Mouse (Mus musculus): Measurements from ENCODE around the gene Lrmda. TPM values are rescaled to one million over a fixed set of nuclear protein-coding genes. Genes with fewer than 3 reads are reported as not detected.

The Lrmda gene
- total RNA-seq, 2 experiments from 2014 or later: 1.5 to 2.4 TPM

DNA sequence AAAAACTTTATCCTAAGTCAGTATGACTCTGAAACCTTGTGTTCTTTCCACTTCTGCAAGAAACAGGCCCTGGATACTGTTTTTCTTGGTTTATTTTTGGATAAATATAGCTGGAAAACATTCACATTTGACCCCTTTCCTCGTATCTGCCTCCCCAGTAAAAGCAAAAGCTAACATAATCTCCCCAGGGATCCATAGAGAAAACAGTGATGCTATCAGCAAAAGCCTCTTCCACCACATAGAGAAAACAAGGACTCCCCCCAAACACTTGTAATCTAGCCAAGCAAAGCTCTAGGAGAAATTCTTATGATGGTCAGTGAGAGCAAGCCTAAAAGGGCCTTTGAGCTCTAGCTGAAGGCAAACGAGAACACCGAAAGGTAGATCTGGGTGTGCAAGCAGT, 309.7 kb downstream of the Lrmda start:
- peak in 1 of 2 experiments; percentile 33 for DNase-seq

- no peak for DNase-seq
These were observed 315.7 kb downstream of the Lrmda start for GRCm38 (mm10) chr14:22335101-22335820.

DNA sequence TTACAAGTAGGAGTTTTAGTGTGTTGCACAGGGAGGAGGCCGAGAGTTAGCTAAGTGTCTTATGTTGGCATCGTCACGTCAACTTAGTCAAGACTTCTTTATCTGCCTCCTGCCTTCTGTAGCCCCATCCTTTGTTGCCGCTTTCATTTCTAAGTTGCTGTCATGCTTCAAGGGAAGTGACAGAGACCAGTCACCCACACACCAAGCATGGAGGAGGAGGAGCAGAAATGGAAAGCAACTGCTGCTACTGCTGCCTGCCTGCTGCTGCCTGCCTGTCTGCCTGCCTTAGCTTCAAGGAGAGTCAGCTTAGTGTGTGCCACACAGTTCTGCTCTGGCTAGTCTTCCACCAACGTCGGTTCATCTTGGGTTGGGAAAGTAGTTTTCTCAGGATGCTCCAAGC, 319.7 kb downstream of the Lrmda start:
- no peak for DNase-seq

DNA sequence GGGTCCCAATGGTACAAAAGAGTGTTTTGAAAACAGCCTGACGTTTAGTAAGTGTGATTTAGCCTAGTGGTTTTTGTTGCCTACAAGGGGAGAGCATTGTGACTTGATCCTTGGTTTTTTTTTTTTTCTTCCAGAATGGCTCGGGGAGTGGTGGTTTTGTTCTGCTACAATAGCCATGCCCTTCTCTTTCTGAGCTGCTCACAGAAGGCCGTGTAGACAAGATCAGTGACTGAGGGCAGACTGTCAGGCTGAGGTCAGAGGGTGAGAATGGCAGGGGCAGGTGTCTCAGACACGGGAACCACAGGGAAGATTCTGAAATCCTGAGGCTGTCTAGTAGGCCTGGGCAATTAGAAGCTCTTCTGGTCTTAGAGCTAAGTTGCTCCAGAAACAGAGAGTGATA, 323.8 kb downstream of the Lrmda start:
- no peak for DNase-seq

GRCm38 (mm10) chr14:22345248-22345647, 325.7 kb downstream of the Lrmda start:
- DNase-seq: no peak

DNA sequence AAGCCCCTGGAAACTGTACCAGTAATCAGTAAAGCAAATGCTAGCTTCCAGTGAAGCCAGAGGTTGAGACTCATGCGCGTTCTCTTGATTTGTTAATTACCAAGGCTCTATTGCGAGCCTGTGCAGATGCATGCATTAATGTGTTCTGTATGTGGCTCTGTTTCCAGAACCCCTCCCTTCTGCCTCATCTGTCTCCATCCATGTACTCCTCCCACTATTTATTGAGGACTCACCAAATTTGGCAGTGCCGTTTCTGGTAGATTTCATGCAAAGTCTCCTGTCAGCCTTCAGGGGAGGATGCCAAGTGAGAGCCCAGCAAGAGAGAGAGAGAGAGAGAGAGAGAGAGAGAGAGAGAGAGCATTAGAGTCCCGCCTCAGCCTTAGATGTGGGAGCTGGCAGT, 334.1 kb downstream of the Lrmda start:
- no peak for DNase-seq

- DNase-seq: no peak
These were observed 335.5 kb downstream of the Lrmda start for GRCm38 (mm10) chr14:22354769-22355574.

GRCm38 (mm10) chr14:22357991-22358503, 338.5 kb downstream of the Lrmda start:
- DNase-seq: no peak

DNA sequence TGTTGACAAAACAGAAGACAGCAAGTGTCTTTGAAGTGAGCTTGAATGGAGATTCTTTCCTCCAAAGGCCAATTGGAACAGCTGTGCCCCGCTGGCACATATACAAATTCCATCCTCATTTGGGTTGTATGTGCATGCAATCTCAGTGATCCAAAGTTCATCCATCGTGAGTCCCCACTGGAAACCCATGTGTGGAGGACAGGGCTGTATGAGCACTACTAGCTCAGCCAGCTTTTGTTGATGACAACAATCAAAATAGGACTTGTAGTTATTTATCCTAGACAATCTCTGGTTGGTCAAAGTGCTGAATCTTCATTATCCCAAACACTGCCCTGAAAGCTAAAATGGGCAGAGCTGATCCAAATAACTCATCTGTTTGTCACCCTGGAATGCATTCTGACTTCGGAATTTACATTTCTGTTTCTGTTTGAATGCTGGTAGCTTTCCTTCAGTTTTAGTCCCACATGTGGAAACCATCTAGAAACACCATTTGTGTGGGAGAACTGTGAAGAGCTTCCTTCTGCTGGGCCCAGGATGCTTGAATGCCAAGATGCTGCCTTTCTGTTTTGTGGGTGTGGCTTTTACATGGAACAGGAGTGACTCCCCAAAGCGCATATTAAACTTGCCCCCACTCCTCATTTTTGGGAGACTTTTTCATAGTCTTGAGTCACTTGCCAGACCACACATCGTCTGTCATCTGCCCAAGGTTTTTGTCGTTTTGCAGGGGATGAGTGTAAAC, 344.7 kb downstream of the Lrmda start:
- DNase-seq: no peak

- DNase-seq: no peak
These were observed 345.4 kb downstream of the Lrmda start for GRCm38 (mm10) chr14:22364771-22365355.

GRCm38 (mm10) chr14:22367615-22368014, 348.1 kb downstream of the Lrmda start:
- DNase-seq: peak in 1 of 2 experiments; percentile 2

- DNase-seq: no peak
These were observed 351.6 kb downstream of the Lrmda start for GRCm38 (mm10) chr14:22371136-22371535.

DNA sequence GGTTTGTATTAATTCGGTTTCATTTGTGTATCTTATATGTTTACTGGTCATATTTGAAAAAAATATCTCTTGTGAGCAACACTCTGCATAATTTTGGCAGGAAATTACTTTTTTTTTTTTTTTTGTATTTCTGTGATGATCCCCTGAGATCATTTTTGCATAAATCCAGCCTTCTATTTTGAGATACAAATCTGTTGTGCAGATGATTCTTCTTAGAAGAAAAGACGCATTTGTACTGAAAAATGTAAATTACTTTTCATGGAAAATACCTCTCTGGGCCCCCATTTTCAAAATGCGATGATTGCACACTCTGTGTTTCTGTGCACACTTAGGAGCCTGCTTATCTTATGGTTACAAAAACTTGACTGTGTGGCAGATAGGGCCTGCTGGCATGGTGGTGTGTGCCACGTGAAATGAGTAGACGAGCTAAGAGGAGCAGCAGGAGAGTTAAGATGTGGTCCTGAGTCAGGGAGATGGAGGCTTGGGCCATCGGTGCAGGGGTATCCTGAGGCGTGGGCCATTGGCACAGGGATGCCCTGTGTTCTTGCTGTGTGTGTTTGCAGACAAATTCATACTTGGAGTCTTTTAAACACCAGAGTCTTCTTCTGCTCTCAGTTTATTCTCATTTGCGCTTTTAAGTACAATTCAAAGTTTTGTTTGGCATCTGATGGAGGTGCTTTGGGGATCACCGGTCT, 353.3 kb downstream of the Lrmda start:
- DNase-seq: no peak

DNA sequence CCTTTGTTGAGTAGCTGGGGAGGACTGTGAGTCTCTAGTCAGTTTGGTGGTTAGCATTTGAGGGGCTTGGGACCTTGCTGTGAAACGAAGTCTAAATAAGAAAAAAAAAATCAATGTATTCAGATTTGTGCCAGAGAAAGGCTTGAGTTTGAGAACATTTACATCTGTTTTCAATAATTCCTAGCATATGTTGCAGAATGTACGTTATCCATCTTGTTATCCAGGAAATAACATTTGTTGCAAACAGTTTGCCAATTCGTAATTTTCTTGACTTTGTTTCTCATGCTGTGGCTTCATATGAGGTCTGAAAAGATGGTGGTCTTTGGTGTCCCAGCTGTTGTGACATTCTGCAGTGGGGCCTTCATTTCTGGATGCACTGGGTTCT, 353.8 kb downstream of the Lrmda start:
- DNase-seq: no peak

- no peak for DNase-seq
These were observed 357.6 kb downstream of the Lrmda start for GRCm38 (mm10) chr14:22377148-22377547.

GRCm38 (mm10) chr14:22382101-22382500, 362.6 kb downstream of the Lrmda start:
- no peak for DNase-seq

- no peak for DNase-seq
These were observed 374.1 kb downstream of the Lrmda start for GRCm38 (mm10) chr14:22393616-22394015.

- no peak for DNase-seq
These were observed 382.9 kb downstream of the Lrmda start for GRCm38 (mm10) chr14:22402411-22402810.

DNA sequence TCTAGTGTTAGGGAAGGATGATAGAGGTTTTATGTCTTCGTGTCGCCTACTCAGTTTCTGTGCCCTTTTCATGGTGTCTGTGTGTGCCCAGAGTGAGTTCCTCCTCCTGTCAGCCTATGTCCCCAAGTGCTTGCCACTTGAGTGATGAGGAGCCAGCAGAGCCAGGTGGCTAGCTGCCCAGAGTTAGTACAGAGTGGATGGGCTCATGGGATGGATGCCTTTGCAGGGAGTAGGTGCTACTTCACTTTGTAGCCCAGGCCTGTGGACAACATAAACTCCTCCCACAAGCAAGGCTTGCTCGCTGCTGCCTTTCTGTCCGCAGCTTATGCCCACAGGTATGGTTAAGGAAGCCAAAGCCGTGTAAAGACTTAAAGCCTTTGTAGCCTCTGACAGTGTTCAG, 387.1 kb downstream of the Lrmda start:
- peak; percentile 38 to 56 for DNase-seq

- no peak for DNase-seq
These were observed 391.3 kb downstream of the Lrmda start for GRCm38 (mm10) chr14:22410826-22411225.

DNA sequence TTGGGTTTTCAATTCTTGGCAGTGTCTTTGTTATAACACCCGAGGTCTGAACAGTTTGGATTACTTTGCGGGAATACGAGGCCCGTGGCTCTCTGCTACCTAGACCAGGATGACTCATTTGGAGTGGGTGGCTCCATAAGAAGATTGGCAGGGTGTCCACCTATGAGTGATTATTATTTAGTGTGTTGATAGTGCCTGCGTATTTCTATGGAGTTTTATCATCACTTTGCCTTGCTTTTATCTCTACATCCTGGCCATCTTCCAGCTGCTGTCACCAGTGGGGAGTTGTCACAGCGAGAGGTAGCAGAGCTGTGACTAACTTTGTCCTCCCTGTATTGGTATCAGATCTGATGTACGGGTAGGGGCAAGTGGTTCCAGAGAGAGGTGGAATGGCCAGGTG, 393.7 kb downstream of the Lrmda start:
- no peak for DNase-seq

DNA sequence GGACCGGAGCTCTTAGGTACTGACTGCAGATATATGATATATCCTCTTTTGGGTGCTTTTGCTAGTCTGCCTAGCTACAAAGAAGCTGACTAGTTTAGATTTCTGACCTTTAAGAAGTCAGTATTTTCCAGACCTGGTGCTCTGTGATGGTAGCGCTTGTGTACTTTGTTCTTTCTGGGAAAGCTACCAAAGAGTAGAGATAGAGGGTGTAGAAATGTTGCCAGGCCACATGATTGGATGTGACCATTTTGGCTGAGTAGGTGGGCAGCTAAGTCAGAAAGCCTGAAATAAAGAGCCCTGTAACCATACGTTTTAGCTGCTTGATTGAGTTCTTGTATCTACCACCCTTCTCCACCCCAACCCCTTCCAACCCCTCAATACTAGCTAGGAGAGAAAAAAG, 398.2 kb downstream of the Lrmda start:
- DNase-seq: no peak

All from heart, adult 18-20 months (tissue).